Mouse (Mus musculus) left cerebral cortex, adult 2 months (tissue): ENCODE results near the gene Olfr1280. TPM values are rescaled to one million over a fixed set of nuclear protein-coding genes. Genes with fewer than 3 reads are reported as not detected.
"Not testable (repeated sequence)": the region's sequence is repeated elsewhere in the genome, so short reads cannot be mapped to it uniquely, and the experiment has no call there.

Source experiments
- DNase-seq, 2 experiments: peaks; one replicate each; pipeline ENCODE4 v3.0.0; 2021 to 2022; ENCODE audit warnings: low spot score in 2 of 2, mixed read lengths in 1 of 2; ENCODE audit errors: extremely low spot score in 1 of 2
- H3K27ac ChIP-seq: fragments of 200-600 bp; 2 replicates; pipeline ENCODE4 v1.8.1; 2022
- H3K4me3 ChIP-seq: fragments of 200-600 bp; 2 replicates; pipeline ENCODE4 v1.8.1; 2022
- CTCF ChIP-seq: fragments of 200-600 bp; IDR thresholded peaks from 2 replicates; pipeline ENCODE4 v1.8.1; 2022; ENCODE audit warnings: antibody characterized with exemption, mild to moderate bottlenecking, moderate library complexity
- intact Hi-C: fragments of 180-260 bp; cut with DNase I; formaldehyde crosslinking; loops from one replicate; pipeline ENCODE4 v1.15.1; 2025
- long read RNA-seq, 2 experiments: library from polyadenylated mRNA; stranded (forward); transcript quantifications; one replicate each; pipeline ENCODE4 v2.0.0; 2021; ENCODE audit warnings: borderline mapping rate in 2 of 2
- total RNA-seq, 2 experiments: library from RNA; stranded (reverse); gene quantifications; 2 replicates each; pipeline ENCODE4 v1.2.3; 2021

The Olfr1280 gene
- total RNA-seq, result not detected
- long read RNA-seq, experiment 1, result 0 reads
- long read RNA-seq, experiment 2, result 0 reads

GRCm38 (mm10) chr2:111313717-111314116 is at the start of gene Olfr1280:
Gene Olfr1280 (plus strand): TSS chr2:111314017.
- no peak for TF ChIP-seq CTCF
- no peak within 1 kb of the TSS for H3K4me3 ChIP-seq
- no peak for DNase-seq
- H3K27ac ChIP-seq, result no peak within 1 kb of the TSS
- intact Hi-C loops, result no loop called here

DNA sequence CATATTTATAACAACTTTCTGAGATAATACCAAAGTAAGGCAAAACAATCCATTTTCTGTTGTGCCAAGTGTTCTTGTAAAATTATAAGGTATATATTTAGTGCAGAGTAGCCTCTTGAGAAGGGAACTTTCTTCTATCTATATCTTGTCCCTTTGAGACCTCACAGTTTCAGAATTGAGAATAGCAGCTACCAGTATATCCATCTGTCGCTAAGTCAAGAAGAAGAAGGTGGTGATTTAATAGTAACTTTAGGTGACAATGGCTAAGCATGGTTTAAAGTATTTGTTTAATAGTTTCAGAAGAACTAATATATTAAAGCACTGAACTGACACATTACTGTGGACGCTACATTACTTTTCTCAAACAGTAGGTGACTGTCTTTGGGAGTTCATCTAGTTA is 39.8 kb upstream of the Olfr1280 start, which contains the start of gene Olfr1277:
Gene Olfr1277, minus strand, starts transcription at position 101 of the 400 bp plus-strand sequence.
- no peak within 1 kb of the TSS for H3K27ac ChIP-seq
- no peak for TF ChIP-seq CTCF
- intact Hi-C loops, result no loop called here
- no peak within 1 kb of the TSS for H3K4me3 ChIP-seq
- no peak for DNase-seq

DNA sequence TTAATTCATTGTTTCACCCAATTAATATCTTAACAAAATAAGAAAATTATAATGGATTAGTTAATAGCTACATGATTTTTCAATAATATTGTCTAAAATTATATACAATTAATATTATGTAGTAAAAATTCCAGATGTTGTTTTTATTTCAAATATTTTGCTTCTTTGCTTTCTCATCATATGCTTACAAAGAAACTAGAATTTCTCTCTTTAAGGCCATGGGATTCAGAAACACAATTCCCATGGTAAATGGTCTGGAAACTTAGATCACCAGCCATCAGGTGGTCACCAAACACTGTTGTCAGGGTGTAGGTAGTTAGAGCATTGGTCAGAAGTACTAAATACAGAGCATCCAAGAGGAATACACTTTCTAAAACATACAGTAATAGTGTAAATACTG is 24.0 kb upstream of the Olfr1280 start, which contains the start of gene Olfr1278:
Gene Olfr1278, plus strand, starts transcription at position 301 of the 400 bp plus-strand sequence.
- intact Hi-C loops, result no loop called here
- Histone ChIP-seq H3K27ac (no peak within 1 kb of the TSS), H3K4me3 (no peak within 1 kb of the TSS)
- DNase-seq, result no peak
- no peak for TF ChIP-seq CTCF

DNA sequence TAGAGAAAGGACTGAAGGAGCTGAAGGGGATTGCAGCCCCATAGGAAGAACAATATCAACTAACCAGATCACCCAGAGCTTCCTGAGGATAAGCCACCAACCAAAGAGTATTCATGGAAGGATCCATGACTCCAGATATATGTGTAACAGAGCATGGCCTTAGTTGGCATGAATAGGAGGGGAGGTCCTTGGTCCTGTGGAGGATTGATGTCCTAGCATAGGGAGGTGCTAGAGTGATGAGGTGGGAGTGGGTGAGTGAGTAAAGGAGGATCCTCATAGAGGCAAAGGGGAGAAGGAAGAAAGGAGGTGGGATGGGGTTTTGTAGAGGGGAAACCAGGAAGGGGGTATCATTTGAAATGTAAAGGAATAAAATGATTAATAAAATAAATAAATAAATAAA is 15.3 kb upstream of the Olfr1280 start:
- TF ChIP-seq CTCF, result no peak
- no peak for DNase-seq
- Histone ChIP-seq H3K27ac (no peak overlapping the region), H3K4me3 (no peak overlapping the region)
- intact Hi-C loops, result no loop called here

DNA sequence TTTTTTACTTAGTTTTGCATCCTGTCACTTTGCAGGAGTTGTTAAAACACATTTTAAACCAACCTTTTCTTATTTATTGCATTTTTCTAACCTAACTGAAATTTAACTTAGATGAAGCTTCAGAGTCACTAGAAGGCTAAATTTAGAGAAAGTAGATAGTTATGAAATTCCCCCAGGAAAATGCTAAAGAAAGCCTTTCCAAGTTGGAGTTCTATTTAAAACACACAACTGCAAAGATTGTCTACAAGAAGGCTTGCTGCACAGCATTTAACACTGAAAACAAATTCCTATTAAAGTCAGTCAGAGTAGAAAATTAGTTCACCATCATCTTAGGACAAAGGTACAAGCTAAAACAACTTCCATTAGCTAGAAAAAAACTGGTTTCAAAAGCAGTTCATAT is 13.4 kb upstream of the Olfr1280 start, which contains the start of gene Olfr1279:
Gene Olfr1279, plus strand, starts transcription at position 262 of the 400 bp plus-strand sequence.
- intact Hi-C loops, result no loop called here
- Histone ChIP-seq H3K4me3 (no peak within 1 kb of the TSS), H3K27ac (no peak within 1 kb of the TSS)
- DNase-seq, result no peak
- no peak for TF ChIP-seq CTCF

DNA sequence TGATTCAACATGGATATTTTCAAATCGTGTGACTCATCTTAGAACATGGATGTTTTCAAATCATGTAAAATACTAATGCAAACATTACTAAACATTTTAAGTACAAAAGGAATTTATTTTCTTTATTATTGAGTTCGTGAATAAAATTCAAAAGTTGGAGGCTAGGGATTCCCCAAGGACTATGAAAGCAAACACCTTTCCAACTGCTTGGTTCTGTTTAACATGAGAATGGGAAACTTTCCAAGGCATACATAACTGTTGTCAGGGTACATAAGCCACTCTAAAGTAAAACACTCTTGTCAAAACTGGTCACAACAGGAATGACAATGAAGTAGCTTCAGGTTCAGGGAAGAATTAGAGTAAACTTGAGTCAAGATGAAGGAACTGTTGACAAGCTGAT is 12.4 kb downstream of the Olfr1280 start, which contains the start of gene Olfr1281:
Gene Olfr1281, plus strand, starts transcription at position 301 of the 400 bp plus-strand sequence.
- Histone ChIP-seq H3K27ac (no peak within 1 kb of the TSS), H3K4me3 (no peak within 1 kb of the TSS)
- no peak for TF ChIP-seq CTCF
- intact Hi-C loops, result no loop called here
- DNase-seq, result no peak

- intact Hi-C loops, H3K27ac ChIP-seq, DNase-seq, H3K4me3 ChIP-seq: not testable (repeated sequence)
These were observed 19.9 kb downstream of the Olfr1280 start for GRCm38 (mm10) chr2:111333721-111334120.

GRCm38 (mm10) chr2:111335976-111336375 is 22.2 kb downstream of the Olfr1280 start, which contains the start of gene Olfr1282:
Gene Olfr1282 (minus strand): TSS chr2:111336076.
- H3K4me3 ChIP-seq, result no peak within 1 kb of the TSS

DNA sequence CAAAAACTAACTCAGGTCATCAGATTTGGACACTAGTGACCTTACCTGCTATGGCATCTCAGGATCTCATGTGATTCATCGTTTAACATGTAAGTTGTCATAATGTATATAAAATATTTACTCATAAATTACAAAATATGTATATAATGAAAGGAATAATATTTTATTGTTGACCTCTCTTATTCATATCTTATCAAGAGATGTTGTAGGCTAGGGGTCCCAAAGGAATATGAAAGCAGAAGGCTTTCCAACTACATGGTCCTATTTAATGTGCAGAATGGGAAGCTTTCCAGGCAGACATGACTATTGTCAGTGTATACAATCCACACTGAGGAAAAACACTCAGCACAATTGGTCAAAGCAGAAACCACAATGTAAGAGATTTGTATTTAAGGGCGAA is 52.7 kb downstream of the Olfr1280 start, which contains the start of gene Olfr1283:
Gene Olfr1283, plus strand, starts transcription at position 301 of the 400 bp plus-strand sequence.
- intact Hi-C loops, result no loop called here
- no peak for DNase-seq
- no peak for TF ChIP-seq CTCF
- H3K4me3 ChIP-seq, result no peak within 1 kb of the TSS
- no peak within 1 kb of the TSS for H3K27ac ChIP-seq

More at GRCm38 (mm10) chr2:111335976-111336375, 22.2 kb downstream of the Olfr1280 start, which contains the start of gene Olfr1282:
- DNase-seq, result no peak
- intact Hi-C loops, result no loop called here
- no peak within 1 kb of the TSS for H3K27ac ChIP-seq
- TF ChIP-seq CTCF, result no peak

- intact Hi-C loops, result no loop called here
- no peak for DNase-seq
- Histone ChIP-seq H3K27ac (no peak within 1 kb of the TSS), H3K4me3 (no peak within 1 kb of the TSS)
- TF ChIP-seq CTCF, result no peak
These were observed 61.4 kb downstream of the Olfr1280 start, which contains the start of gene Olfr1284 for GRCm38 (mm10) chr2:111375222-111375621. Gene Olfr1284 (plus strand): TSS chr2:111375522.

Other genes starting within 250 kb of the Olfr1280 start
- gene Gm13941, start 208.0 kb upstream of the Olfr1280 start, total RNA-seq, result not detected
- not detected for gene Gm15130, start 161.1 kb upstream of the Olfr1280 start, total RNA-seq
- gene 4930430A15Rik, start 84.4 kb upstream of the Olfr1280 start, total RNA-seq, result not detected
- gene Olfr1275, start 78.7 kb upstream of the Olfr1280 start, total RNA-seq, result not detected
- not detected for gene Olfr1276, start 59.5 kb upstream of the Olfr1280 start, total RNA-seq
- gene Olfr1277, start 39.9 kb upstream of the Olfr1280 start, total RNA-seq, result not detected
- gene Olfr1278, start 23.9 kb upstream of the Olfr1280 start, total RNA-seq, result not detected
- not detected for gene Olfr1279, start 13.4 kb upstream of the Olfr1280 start, total RNA-seq
- gene Olfr1281, start 12.5 kb downstream of the Olfr1280 start, total RNA-seq, result not detected
- not detected for gene Olfr1282, start 22.1 kb downstream of the Olfr1280 start, total RNA-seq
- gene Olfr1283, start 52.8 kb downstream of the Olfr1280 start, total RNA-seq, result not detected
- gene Olfr1284, start 61.5 kb downstream of the Olfr1280 start, total RNA-seq, result not detected
- not detected for gene Olfr1286, start 109.1 kb downstream of the Olfr1280 start, total RNA-seq
- gene Olfr1287, start 135.1 kb downstream of the Olfr1280 start, total RNA-seq, result not detected
- gene Olfr1288, start 160.1 kb downstream of the Olfr1280 start, total RNA-seq, result not detected
- gene Olfr1289, start 166.8 kb downstream of the Olfr1280 start, total RNA-seq, result not detected
- not detected for gene Olfr1290, start 179.8 kb downstream of the Olfr1280 start, total RNA-seq
- not detected for gene Olfr1291-ps1, start 183.2 kb downstream of the Olfr1280 start, total RNA-seq
- not detected for gene Olfr1293-ps, start 211.2 kb downstream of the Olfr1280 start, total RNA-seq
- gene Olfr1294, start 226.3 kb downstream of the Olfr1280 start, total RNA-seq, result not detected